Mouse (Mus musculus) E14TG2a.4 (cell line): ENCODE results near the gene Tbpl1.

Experiments used
- CTCF ChIP-seq: conservative IDR thresholded peaks from 2 replicates; pipeline ENCODE4 v1.5.1; 2014; ENCODE audit warnings: low read length
- NANOG ChIP-seq: IDR thresholded peaks from 2 replicates; pipeline ENCODE4 v1.6.1; 2014; ENCODE audit warnings: borderline replicate concordance, low read length, mixed read lengths
- POU5F1 ChIP-seq: IDR thresholded peaks from 2 replicates; pipeline ENCODE4 v1.6.1; 2014; ENCODE audit warnings: low read length, borderline replicate concordance

GRCm38 (mm10) chr10:22708190-22708843 is 23.4 kb downstream of the Tbpl1 start:
- TF ChIP-seq NANOG: no peak
- TF ChIP-seq CTCF: no peak
- TF ChIP-seq POU5F1: no peak
